Mouse (Mus musculus) embryonic facial prominence, embryonic 13.5 days (tissue): Measurements from ENCODE around the gene Serpinb1a. TPM values are rescaled to one million over a fixed set of nuclear protein-coding genes. Genes with fewer than 3 reads are reported as not detected.

Source experiments
- ATAC-seq: fragments of 200-750 bp; cut with Nextera tagmentation; 2 replicates; pipeline ENCODE4 v1.8.0; 2017; ENCODE audit warnings: low read depth; ENCODE audit not compliant: insufficient number of reproducible peaks, insufficient read depth, low FRiP score, low TSS enrichment
- H3K27ac ChIP-seq: fragments of 300-500 bp; sonication (generic); 2 replicates; pipeline ENCODE4 v1.5.1; 2015; ENCODE audit warnings: moderate library complexity, mild to moderate bottlenecking, inconsistent platforms
- H3K27me3 ChIP-seq: fragments of 300-500 bp; sonication (generic); 2 replicates; pipeline ENCODE4 v1.6.1; 2015; ENCODE audit warnings: mild to moderate bottlenecking, inconsistent platforms
- H3K36me3 ChIP-seq: fragments of 300-500 bp; sonication (generic); 2 replicates; pipeline ENCODE4 v1.6.1; 2015; ENCODE audit warnings: mild to moderate bottlenecking, inconsistent platforms
- H3K4me1 ChIP-seq: fragments of 300-500 bp; sonication (generic); 2 replicates; pipeline ENCODE4 v1.6.1; 2015; ENCODE audit warnings: inconsistent platforms
- H3K4me2 ChIP-seq: fragments of 300-500 bp; sonication (generic); 2 replicates; pipeline ENCODE4 v1.6.1; 2015; ENCODE audit warnings: moderate library complexity, mild to moderate bottlenecking, inconsistent platforms
- H3K4me3 ChIP-seq: fragments of 300-500 bp; sonication (generic); 2 replicates; pipeline ENCODE4 v1.5.1; 2015; ENCODE audit warnings: mild to moderate bottlenecking, inconsistent platforms
- H3K9ac ChIP-seq: fragments of 300-500 bp; sonication (generic); 2 replicates; pipeline ENCODE4 v1.6.1; 2015; ENCODE audit warnings: mild to moderate bottlenecking, inconsistent platforms
- H3K9me3 ChIP-seq: fragments of 300-500 bp; sonication (generic); 2 replicates; pipeline ENCODE4 v1.6.1; 2016; ENCODE audit warnings: inconsistent platforms
- WGBS: fragments of 180-500 bp; shearing (Covaris S2); methylation state at CpG from one replicate; pipeline ENCODE4 v1.1.7; 2015; ENCODE audit warnings: mixed read lengths; 5-methylcytosine and 5-hydroxymethylcytosine counted together
- polyA plus RNA-seq: library from polyadenylated mRNA; unstranded; fragments of >200 nt; fragmentation: Nextera tagmentation; extraction: Ambion mirVana; gene quantifications from 2 replicates; pipeline ENCODE4 v1.2.1, GENCODE M21; 2015

Serpinb1a gene
- polyA plus RNA-seq, 1 experiment from 2014 or later, result 3.8 TPM

DNA sequence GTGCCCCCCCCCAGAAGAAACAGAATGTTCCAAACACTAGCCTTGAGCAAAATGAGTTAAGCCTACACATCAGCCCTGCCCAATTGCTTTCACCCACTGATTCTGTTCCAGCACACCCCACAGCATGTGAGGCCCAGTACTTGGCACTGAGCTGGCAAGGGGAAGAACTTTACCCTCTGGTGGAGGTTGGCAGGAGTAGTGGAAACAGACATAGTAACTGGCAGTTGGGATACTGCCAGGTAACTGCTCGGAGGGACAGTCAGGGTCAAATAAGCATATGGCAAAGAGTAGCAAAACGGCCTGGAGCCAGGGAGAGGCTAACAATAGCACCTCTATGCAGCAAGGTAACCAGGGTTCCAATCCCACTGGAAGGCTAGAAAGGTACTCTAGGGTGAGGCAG, 56.4 kb downstream of the Serpinb1a start:
- no peak for ATAC-seq
- Histone ChIP-seq H3K27me3 (no peaks in the 10 kb centered on the region), H3K36me3 (no peaks in the 10 kb centered on the region), H3K27ac (no peak overlapping the region), H3K4me2 (no peak overlapping the region), H3K4me3 (no peak overlapping the region), H3K9ac (no peak overlapping the region), H3K9me3 (no peaks in the 10 kb centered on the region), H3K4me1 (no peaks in the 10 kb centered on the region)
- WGBS, result 46% methylated on average over 2 of the region's 2 CpGs

Other genes starting within 250 kb of the Serpinb1a start
- 0.77 and 1.1 TPM in 2 replicates for gene Mylk4, start 67.2 kb downstream of the Serpinb1a start, polyA plus RNA-seq
- 21.2 and 27.4 TPM in 2 replicates for gene Wrnip1, start 49.1 kb downstream of the Serpinb1a start, polyA plus RNA-seq
- not detected in 2 replicates for gene D930007J09Rik, start 48.3 kb downstream of the Serpinb1a start, polyA plus RNA-seq
- gene Serpinb1c, start 47.0 kb upstream of the Serpinb1a start, polyA plus RNA-seq, result not detected in 2 replicates
- gene Serpinb6b, start 114.0 kb upstream of the Serpinb1a start, polyA plus RNA-seq, result 1.3 and 2.1 TPM in 2 replicates
- gene Serpinb9, start 152.1 kb upstream of the Serpinb1a start, polyA plus RNA-seq, result 3.0 TPM in 2 replicates
- gene Serpinb9b, start 176.2 kb upstream of the Serpinb1a start, polyA plus RNA-seq, result 0.12 TPM in 1 of 2 replicates, not detected in the other
- gene Serpinb1b, start 227.4 kb upstream of the Serpinb1a start, polyA plus RNA-seq, result 0.96 and 2.3 TPM in 2 replicates